Mouse (Mus musculus) lung, postnatal 25 days (tissue): Measurements from ENCODE around the gene Tab1.
"Not testable (repeated sequence)": the region's sequence is repeated elsewhere in the genome, so short reads cannot be mapped to it uniquely, and the experiment has no call there.

Experiments used
- DNase-seq: peaks from one replicate; pipeline ENCODE4 v3.0.0; 2022; ENCODE audit warnings: low spot score

Tab1 gene

DNA sequence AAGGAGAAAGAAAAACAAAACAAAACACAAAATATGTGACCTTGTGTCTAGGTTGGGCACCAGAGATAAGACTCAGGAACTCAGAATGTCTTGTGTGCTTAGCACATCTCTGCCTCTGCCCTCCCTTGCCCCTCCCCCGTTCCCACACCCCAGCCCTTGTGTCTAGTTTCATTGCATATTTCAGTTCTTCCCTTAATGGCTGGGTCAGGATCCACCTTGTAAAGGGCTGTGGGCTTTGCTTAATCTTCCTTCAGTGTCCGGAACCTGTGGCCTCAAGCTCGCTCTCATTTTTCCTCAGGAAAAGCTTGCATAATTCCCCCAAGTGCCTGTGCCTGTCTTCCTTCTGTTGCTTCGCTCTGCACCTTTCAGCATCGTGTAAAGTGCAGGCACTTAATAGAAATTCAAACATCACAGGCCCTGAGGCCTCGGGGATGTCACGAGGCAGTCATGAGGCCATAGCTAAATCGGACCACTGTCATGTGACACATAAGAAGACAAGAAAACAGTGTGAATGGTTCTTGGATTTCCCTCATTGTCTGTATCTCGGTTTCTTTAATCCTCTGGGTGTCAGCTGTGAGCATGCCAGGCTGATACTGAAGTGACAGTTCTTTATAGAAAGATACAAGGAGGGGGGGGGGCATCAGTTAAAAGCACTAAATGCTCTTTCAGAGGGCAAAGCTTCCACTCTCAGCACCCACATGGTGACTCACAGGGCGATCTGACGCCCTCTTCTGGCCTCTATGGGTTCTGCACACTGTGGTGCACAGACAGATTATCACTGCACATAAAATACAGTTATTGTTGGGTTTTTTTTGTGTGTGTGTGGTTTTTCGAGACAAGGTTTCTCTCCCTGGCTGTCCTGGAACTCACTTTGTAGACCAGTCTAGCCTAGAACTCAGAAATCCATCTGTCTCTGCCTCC lies 27.2 kb upstream of the Tab1 start:
- DNase-seq: peak; percentile 28

DNA sequence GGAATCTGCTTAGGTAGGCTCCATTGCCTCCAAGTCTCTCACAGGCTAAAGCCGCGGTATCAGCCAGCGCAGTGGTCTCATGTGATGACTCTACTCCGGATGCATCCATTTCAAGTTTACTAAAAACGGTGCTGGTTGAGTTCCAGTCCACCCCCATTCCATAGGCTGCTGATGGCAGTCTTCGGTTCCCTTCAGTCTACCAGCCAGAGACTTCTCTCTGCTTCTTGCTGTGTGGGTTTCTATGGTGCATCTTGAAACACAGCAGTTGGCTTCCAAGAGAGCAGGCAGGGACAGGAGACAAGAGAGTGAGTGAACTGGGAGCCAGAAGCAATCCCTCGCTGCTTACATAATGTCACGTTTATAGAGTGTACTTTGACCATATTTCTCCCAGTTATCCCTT lies 25.8 kb upstream of the Tab1 start:
- no peak for DNase-seq

DNA sequence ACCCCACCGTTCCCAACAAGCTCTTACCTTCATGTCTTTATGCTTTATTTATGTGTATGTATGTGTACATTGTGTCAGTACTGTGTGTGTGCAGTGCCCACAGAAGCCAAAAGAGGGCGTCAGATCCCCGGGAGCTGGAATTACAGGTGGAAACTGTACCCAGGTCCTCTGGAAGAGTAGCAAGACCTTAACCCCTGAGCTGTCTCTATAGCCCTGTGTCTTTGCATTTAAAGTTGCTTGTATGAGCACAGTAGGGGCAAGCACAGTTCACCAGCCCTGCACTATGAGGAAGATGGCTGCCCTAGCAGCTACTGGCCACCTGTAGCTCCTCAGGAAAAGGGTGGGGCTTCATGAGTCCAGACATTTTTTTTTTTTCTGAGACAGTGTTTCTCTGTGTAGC lies 25.4 kb upstream of the Tab1 start:
- DNase-seq: no peak

DNA sequence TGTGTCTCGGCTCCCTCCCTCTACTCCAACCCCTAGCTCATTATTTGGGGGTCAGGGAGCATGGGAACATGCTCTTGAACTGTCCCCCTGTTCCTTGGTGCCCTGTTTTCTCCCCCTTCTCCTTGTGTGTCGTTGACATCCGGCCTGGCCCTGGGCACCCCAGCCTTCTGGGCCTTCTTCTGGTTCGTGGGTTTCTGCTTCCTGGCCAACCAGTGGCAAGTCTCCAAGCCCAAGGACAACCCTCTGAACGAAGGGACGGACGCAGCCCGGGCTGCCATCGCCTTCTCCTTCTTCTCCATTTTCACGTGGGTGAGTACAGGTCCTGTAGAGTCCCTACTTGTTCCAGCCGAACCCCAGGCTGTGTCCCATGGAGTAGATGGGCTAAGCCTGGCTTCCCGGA lies 21.5 kb upstream of the Tab1 start:
- DNase-seq: no peak

DNA sequence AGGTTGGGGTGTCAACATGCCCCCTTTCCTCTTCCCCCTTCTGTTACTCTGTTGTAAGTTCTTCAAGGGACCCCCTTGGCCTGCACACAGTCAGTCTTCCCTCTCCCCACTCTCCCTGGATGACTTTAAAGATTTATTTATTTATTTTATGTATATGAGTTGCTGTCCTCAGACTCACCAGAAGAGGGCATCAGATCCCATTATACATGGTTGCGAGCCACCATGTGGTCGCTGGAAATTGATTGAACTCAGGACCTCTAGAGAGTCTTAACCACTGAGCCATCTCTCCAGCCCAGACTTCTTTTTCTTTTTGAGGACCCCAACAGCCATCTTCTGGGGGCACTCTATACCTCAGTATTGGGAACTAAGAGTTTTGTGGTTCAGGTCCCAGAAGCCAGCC lies 20.4 kb upstream of the Tab1 start:
- DNase-seq: no peak

DNA sequence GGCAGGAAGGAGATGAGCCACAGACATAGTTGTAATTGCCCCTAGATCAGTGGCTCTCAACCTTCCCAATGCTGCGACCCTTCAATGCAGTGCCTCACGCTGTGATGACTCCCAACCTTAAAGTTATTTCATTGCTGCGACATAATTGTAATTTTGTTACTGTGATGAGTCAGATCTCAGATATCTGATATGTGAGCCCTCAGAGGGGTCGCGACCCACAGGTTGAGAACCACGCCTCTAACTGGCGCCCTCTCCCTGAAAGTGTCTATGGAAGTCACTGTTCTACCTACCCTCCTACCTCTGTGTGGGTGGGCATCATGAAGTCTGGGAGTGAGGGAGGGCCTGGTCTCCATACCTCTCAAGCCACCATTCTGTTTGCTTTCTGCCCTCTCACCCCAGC lies 18.5 kb upstream of the Tab1 start:
- no peak for DNase-seq

DNA sequence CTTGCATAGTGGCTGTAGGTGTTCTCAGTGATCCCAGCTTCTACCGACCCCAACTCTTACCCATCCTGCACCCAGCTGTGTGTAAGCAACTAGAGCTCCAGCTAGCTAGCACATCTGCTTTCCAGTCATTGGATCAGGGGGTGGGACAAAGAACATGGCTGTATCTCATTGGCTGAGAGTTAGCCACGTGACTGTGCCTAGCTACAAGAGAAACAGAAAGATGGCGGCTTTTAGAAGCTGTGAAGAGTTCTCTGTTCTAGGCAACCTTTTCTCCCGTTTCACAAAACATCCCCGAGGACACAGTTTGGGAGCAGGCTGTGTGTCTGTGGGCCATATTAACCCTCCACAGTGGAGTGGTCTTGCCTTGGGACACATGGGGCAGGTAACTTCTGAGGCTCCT lies 17.7 kb upstream of the Tab1 start:
- DNase-seq: no peak

DNA sequence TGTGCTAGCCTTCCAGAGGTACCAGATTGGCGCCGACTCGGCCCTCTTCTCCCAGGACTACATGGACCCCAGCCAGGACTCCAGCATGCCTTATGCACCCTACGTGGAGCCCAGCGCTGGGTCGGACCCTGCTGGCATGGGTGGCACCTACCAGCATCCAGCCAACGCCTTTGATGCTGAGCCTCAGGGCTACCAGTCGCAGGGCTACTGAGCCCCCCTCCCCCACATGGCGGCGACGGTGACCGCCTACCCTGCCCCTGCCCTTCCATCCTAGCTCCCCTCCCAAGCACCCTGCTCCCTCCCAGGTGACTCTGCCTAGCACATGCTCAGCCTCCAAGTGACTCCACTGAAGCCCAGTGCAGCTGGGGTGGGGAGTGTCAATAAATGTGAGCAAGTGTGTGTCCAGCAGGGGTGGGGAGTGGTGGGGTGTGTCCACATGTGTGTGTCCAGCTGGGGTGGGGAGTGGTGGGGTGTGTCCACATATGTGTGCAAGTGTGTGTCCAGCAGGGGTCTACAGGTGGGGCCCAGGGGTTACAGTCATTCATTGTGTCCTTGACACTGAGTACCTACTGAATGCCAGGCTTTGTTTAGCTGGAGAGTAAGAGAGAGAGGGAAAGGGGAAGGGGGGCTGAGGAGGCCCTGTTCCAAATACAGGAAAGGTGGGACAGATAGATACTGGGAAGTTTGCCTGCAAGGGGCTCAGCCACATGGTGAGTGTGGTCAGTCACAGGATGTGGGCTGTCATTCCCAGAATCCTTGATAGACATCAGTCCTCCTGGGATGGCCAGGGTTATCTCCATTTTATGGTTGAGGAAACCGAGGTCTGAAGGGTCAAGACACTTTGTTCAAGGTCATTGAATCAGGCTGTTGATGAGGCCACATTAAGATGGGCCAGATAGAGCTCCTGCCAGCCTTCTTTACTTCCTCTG lies 16.8 kb upstream of the Tab1 start:
- no peak for DNase-seq

DNA sequence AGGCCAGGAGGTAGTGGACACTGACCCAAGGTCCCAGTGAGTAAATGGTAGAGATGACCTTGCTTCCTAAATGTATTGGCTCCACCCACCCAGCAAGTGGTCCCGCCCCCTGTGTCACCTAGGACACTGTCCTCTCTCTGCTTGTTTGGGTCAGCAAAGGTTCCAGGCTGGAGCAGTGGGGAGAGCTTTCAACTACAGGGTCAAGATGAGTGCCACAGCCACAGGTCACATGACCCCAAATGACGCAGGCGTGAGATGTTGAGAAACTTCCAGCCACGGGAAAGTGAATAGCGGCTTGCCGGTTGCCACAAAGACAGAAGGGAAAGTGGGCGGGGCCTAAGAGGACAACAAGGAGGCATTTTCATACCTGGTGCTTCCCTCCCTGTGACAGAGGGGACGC lies 15.8 kb upstream of the Tab1 start:
- no peak for DNase-seq

DNA sequence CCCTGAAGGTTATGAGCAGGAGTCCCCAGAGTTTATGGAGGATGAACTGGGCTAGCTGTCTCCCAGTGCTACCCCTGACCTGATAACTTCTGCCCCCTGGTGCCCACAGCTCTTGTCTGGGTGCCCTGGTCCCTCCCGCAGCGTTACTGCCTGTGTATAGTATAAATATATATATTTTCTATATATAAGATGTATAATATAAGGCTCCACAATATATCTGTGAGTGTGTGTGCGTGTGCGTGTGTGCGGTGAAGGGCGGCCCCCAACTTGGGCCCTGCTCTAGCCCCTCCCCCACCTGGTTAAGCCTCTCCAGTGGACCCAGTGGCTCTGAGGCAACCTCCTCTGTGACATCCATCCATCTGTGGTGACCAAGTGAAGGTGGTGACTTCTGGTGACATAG lies 13.9 kb upstream of the Tab1 start:
- DNase-seq: no peak

DNA sequence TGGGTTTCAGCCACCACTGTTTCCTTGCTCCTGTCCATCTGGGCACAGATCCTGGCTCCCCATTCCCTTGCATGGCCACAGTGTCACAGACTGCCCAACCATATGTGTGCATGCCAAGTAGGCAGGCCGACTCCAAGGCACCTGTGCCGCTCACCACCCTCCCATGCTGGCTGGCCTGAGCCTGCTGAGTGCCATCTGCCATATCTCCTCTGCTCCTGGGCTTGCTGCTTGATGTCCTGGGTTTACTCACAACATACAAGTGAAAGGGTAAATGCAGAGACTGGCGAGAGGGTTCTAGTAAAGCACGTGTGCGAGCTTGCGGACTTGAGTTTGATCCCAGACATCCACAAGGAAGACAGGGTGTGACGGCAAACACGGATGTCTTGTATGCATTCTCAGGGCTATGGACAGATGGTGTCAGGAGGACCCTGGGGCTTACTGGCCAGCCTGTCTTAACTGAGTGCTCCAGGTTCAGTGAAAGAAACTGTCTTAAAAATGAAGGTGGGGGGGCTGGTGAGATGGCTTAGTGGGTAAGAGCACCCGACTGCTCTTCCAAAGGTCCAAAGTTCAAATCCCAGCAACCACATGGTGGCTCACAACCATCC lies 11.1 kb upstream of the Tab1 start:
- no peak for DNase-seq

DNA sequence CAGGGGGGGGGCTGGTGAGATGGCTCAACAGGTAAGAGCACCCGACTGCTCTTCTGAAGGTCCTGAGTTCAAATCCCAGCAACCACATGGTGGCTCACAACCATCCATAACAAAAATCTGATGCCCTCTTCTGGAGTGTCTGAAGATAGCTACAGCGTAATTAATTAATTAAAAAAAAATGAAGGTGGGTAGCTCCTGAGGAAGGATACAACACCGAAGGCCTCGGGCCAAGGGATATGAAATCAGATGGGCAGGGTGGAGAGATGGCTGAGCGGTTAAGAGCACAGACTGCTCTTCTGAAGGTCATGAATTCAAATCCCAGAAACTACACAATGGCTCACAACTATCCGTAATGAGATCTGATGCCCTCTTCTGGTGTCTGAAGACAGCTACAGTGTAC lies 10.5 kb upstream of the Tab1 start:
- not testable (repeated sequence) for DNase-seq

DNA sequence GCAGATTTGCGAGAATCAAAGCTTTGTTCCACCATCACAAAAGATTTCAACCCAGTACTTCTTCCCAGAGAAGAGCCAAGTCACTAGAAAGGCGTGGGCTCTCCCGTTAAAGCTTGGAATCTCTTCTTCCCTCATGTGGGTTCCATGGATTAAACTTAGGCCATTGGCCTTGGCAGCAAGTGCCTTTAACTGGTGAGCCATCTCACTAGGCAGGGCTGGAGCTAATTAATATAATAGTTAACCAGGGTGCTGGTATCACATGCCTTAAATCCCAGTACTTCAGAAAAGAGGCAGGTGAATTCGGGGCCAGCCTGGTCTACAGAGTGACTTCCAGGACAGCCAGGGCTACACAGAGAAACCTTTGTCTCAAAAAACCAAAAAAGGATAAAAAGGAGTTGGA lies 8.3 kb upstream of the Tab1 start:
- no peak for DNase-seq

DNA sequence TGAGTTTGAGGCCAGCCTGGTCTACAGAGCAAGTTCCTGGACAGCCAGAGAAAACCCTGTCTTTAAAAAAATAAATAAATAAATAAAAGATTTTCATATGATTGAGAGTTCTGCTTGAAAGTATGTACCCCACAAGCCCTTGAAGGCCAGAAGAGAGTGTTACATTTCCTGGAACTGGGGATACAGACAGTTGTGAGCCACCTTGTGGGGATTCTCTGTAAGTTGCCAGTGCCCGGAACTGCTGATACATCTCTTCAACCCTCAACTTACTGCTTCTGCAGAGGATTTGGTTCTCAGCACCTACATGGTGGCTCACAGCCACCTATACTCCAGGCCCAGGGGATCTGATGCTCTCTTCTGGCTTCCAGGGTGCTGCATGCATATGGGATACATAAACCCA lies 5.7 kb upstream of the Tab1 start:
- no peak for DNase-seq

DNA sequence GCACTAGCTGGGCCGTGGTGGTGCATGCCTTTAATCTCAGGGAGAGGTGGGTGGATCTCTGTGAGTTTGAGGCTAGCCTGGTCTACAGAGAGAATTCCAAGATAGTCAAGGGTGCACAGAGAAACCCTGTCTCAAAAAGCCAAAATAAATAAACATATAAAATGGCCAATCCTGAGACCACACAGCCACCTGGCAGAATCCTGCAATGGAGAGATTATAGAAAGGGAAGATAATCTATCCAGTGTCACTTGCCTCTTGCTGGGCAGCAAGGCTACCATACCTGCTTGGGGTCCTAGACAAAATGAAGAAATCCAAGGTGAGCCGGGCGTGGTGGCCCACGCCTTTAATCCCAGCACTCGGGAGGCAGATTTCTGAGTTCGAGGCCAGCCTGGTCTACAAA lies 2.9 kb upstream of the Tab1 start:
- no peak for DNase-seq

DNA sequence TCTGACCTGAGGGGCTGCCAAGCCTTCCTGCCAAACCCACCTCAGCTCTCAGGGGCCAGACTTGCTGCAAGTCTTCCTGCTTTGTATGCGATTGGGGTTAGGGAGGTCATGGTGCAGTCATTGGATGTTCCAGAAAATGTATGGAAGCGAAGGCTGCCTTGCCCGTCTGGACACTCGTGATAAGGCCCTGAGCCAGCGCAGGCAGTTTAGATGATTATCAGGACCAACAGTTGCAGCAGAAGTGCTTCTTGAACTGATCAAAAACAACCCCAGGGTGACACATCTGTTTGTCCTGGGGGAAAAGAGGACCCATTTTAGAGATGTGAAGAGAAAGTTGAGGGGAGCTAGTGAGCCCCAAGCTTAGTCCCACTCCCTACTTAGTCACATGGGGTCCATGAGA lies 2.2 kb upstream of the Tab1 start:
- no peak for DNase-seq

DNA sequence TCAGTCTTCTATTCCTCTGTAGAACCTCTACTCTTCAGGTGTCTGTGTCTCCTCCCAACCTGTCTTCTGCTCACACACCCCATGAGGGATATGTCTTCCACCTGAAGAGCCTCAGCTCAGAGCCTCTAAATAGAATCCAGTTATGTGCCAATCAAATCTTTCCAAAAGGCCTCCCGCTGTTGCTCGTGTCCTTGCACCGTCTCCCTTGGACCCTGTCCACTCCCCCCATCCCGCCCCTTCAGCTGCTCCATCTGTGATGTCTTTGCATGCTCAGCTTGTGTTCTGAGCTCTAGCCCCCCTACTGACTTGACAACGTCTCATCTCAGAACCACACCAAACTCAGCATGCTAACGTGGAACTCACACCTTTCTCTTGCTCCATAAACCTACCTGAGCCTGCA lies 1.5 kb upstream of the Tab1 start:
- no peak for DNase-seq

DNA sequence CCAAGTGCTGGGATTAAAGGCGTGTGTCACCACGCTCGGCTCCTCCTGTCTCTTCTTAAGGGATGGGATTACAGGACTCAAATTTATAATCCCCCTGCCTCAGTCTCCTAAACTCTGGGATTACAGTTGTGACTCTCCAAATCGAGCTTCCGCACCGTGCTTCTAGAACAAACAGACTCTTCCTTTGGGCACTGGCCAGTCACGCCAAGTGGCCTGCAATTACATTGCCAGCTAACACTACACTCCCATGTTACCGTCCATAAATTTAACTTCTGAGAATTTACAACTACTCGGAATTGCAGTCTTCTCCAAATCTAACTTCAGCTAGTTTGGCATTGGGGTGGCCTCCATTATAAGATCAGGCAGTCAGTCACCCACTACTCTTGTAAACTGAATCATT lies 475 bp upstream of the Tab1 start:
- no peak for DNase-seq

DNA sequence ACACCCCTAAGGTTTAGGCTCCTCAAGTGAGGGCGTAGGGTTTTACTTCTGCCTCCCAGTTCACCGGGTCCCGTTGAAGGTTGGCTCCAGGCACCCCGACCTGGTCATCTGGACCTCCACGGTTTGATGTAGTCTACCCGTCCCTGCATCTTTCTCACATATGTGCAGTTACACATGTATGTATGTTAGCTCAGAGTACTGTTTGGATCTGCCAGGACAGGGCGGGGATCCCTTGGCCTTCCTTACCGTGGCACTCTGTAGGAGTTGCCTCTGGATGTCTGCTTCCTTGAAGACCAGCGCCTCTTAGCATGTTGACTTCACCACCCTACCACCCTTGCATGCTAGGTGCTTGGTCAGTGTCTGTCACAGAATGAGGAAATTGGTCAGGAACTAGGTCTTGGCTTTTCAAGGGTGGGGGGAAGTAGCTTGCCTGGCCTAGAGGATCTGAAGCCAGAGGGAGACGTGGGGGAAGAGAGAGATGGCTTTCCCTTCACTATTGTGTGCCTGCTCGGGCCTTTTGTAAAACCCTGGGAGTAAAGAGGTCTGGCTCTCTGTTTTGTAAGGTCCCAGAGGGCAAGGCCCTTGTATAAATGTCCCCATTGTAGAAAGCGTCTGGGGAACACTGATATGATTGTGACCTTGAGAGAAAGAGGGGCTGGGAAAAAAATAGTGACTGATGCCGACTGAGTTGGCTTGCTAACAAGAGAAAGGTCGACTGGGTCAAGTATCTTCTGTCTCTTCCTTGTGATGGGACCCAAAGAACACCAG lies 939 bp downstream of the Tab1 start:
- DNase-seq: peak; percentile 25

DNA sequence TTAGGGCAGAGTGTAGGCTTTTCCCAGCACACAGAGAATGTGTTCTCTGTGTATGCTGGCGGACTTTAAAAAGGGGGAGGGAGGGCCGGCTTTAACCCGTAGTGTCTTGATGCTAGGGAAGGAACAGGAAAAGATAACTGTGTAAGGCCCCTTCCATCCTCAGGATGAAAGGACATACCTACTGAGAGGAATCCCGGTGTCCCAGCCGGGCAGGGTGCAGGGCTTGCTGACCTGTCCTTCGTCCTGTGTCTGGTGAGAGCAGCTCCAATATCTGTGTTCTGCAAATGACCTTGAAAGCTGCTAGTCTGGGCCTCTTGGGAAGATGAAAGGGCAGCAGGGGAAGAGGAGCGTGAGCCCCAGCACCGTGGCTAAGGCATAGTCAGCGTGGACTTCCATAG lies 1.5 kb downstream of the Tab1 start:
- no peak for DNase-seq

DNA sequence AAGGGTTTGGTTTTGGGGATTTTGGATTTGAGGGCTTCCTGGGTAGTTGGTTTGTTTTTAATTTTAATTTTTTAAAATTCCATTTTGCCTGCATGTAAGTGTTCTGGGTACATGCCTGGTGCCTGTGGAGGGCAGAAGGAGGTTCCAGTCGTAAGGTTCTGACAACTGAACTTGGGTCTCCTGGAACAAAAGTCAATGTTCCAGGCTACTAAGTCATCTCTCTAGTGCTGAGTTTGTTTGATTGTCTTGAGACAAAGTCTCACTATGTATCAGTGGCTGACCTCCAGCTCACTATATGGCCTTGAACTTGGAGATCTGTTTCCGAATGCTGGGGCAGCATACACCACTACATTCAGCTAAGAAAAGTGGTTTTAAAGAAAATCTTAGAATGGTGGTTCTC lies 2.6 kb downstream of the Tab1 start:
- DNase-seq: no peak

DNA sequence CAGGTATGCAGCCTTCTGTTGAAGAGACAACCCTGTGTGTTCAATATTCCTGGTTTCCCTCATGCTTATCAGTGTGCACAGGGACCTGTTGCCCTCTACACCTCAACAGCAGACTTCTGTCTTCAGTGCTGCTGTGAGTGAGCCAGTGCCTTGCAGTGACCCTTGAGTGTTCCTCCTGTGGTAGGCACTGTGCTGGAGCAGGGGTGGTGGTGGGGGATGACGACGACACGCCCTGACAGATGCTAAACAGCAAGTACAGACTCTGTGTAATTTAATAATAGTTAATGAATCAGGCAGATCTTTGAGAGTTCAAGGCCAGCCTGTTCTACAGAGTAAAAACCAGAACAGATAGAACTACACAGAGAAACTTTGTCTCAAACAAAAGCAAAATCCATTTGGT lies 3.7 kb downstream of the Tab1 start:
- no peak for DNase-seq
